Mouse (Mus musculus): ENCODE measurements around the gene Pi4k2b. TPM values are rescaled to one million over a fixed set of nuclear protein-coding genes. Genes with fewer than 3 reads are reported as not detected.

Gene Pi4k2b
- polyA plus RNA-seq, 1 experiment = 8.8 TPM

DNA sequence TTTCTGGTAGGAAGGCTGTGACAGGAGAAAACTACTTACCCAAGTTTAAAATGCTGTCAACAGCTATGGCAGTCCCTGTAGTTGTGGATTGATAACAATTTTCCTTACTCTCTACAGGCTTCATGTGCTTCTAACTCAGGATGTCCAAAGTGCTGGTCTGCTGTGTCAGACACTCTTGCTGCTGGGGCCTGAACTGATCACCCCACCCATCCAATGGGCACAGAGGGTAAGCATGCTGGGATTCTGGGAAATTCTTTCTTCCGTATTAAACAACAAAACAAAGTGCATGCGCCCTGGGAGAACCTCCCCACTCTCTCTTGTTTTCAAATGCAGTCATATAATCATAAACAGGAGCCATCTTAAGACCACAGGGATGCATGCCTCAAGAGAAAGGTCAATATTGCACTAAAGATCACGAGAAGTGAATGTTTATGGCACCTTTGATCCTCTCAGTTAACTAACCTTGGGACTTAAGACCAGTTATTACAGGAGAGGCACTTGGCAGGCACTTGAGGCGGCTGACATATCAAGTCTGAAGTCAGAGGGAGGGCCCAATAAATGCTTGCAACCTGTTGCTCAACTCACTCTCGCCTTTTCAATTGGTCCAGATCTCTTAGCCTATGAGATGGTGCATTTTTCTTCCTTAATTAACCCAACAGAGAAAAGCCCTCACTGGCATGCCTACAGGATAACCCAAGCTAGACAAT, 24.5 kb upstream of the Pi4k2b start:
- H3K27me3 ChIP-seq (ENCODE audit: control insufficient read depth, insufficient read depth, insufficient read length) = no peaks in the 10 kb centered on the region
- no peaks in the 10 kb centered on the region for H3K79me2 ChIP-seq (ENCODE audit: control insufficient read depth, insufficient read depth)
- H3ac ChIP-seq (ENCODE audit: control insufficient read depth, insufficient read length) = no peak overlapping the region
- H3K4me3 ChIP-seq = no peak overlapping the region
- no peak overlapping the region for H3K4me2 ChIP-seq (ENCODE audit: low read depth)
- H3K36me3 ChIP-seq (ENCODE audit: control insufficient read depth, insufficient read depth) = no peaks in the 10 kb centered on the region
- TF ChIP-seq MAX (IDR thresholded peaks at IDR 0.05; ENCODE audit: low read depth) = no peak
- no peak for TF ChIP-seq POLR2AphosphoS2 (IDR thresholded peaks at IDR 0.05; ENCODE audit: insufficient read length, low read depth)
- TF ChIP-seq SRF (IDR thresholded peaks at IDR 0.05; ENCODE audit: control insufficient read depth, insufficient read length, low read depth) = no peak
- TF ChIP-seq MYOD1 (IDR thresholded peaks at IDR 0.05; ENCODE audit: control insufficient read depth in 1 of 3, insufficient read length in 2 of 3, low read depth in 2 of 3) = no peak
- TF ChIP-seq E2F4 (IDR thresholded peaks at IDR 0.05; ENCODE audit: insufficient read depth) = no peak
- no peak for TF ChIP-seq REST (IDR thresholded peaks at IDR 0.05; ENCODE audit: insufficient read depth, insufficient read length)
- TF ChIP-seq MYOG (IDR thresholded peaks at IDR 0.05; ENCODE audit: control insufficient read depth in 1 of 3, insufficient read depth in 1 of 3, insufficient read length in 2 of 3, low read depth in 2 of 3) = no peak
- TF ChIP-seq TCF12 (IDR thresholded peaks at IDR 0.05; ENCODE audit: insufficient read depth, poor library complexity, severe bottlenecking) = no peak
- no peak for TF ChIP-seq CEBPB (IDR thresholded peaks at IDR 0.05; ENCODE audit: insufficient read depth, poor library complexity, severe bottlenecking)
- TF ChIP-seq TCF3 (IDR thresholded peaks at IDR 0.05; ENCODE audit: insufficient read length, low read depth) = no peak
- no peak for TF ChIP-seq POLR2A (IDR thresholded peaks at IDR 0.05; ENCODE audit: insufficient read length, low read depth)
- no peak for TF ChIP-seq USF1 (IDR thresholded peaks at IDR 0.05; ENCODE audit: low read depth)

DNA sequence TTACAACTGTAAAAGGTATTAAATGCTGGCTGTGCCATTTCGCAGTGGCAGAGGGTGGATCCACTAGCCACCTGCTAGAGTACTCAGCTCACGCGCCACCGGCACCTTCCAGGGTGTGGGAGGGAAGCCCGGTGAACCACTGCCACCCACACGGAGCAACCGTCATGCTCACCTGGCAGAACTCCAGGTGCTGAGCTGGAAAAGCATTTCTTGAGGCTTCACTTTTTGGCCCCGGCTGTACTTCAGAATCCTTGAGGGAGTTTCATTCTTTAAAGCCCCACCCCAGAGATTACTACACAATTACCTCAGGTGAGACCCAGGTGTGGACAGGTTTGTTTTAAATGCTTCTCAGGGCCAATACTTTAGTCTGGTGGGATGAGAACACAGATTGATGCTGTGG, 20.4 kb upstream of the Pi4k2b start:
- no peaks in the 10 kb centered on the region for H3K27me3 ChIP-seq (ENCODE audit: control insufficient read depth, insufficient read depth, insufficient read length)
- no peak overlapping the region for H3K4me3 ChIP-seq
- no peak for TF ChIP-seq SRF (IDR thresholded peaks at IDR 0.05; ENCODE audit: control insufficient read depth, insufficient read length, low read depth)
- TF ChIP-seq POLR2A (IDR thresholded peaks at IDR 0.05; ENCODE audit: insufficient read length, low read depth) = no peak
- no peak for TF ChIP-seq POLR2AphosphoS2 (IDR thresholded peaks at IDR 0.05; ENCODE audit: insufficient read length, low read depth)
- no peak for TF ChIP-seq CEBPB (IDR thresholded peaks at IDR 0.05; ENCODE audit: insufficient read depth, poor library complexity, severe bottlenecking)
- TF ChIP-seq TCF12 (IDR thresholded peaks at IDR 0.05; ENCODE audit: insufficient read depth, poor library complexity, severe bottlenecking) = no peak
- no peak for TF ChIP-seq E2F4 (IDR thresholded peaks at IDR 0.05; ENCODE audit: insufficient read depth)
- no peak for TF ChIP-seq REST (IDR thresholded peaks at IDR 0.05; ENCODE audit: insufficient read depth, insufficient read length)
- no peak for TF ChIP-seq MYOG (IDR thresholded peaks at IDR 0.05; ENCODE audit: control insufficient read depth in 1 of 3, insufficient read depth in 1 of 3, insufficient read length in 2 of 3, low read depth in 2 of 3)
- TF ChIP-seq MYOD1 (IDR thresholded peaks at IDR 0.05; ENCODE audit: control insufficient read depth in 1 of 3, insufficient read length in 2 of 3, low read depth in 2 of 3) = no peak
- TF ChIP-seq TCF3 (IDR thresholded peaks at IDR 0.05; ENCODE audit: insufficient read length, low read depth) = no peak
- TF ChIP-seq USF1 (IDR thresholded peaks at IDR 0.05; ENCODE audit: low read depth) = no peak
- TF ChIP-seq MAX (IDR thresholded peaks at IDR 0.05; ENCODE audit: low read depth) = no peak
- H3K36me3 ChIP-seq (ENCODE audit: control insufficient read depth, insufficient read depth) = no peaks in the 10 kb centered on the region
- H3ac ChIP-seq (ENCODE audit: control insufficient read depth, insufficient read length) = no peak overlapping the region
- no peaks in the 10 kb centered on the region for H3K79me2 ChIP-seq (ENCODE audit: control insufficient read depth, insufficient read depth)
- H3K4me2 ChIP-seq (ENCODE audit: low read depth) = no peak overlapping the region

DNA sequence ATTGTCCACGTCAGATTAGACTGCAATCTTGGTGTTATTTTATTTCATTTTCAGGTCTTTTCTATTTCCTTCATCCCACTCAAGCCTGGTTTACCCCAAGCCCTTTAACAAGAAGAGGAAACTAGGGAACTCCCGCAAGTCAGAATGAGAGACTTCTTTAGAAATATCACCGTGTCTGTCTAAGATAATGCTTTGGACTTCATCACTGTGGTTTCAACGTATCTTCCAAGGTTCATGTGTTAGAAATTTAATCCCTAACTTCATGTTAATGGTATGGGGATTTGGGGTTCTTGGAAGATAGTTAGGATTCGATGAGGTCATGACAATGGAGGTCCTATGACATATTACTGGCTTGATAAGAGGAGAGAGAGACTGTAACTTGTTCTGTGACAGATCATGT, 13.6 kb upstream of the Pi4k2b start:
- TF ChIP-seq TCF3 (IDR thresholded peaks at IDR 0.05; ENCODE audit: insufficient read length, low read depth) (no peak), MYOD1 (IDR thresholded peaks at IDR 0.05; ENCODE audit: control insufficient read depth in 1 of 3, insufficient read length in 2 of 3, low read depth in 2 of 3) (no peak), TCF12 (IDR thresholded peaks at IDR 0.05; ENCODE audit: insufficient read depth, poor library complexity, severe bottlenecking) (no peak), MYOG (IDR thresholded peaks at IDR 0.05; ENCODE audit: control insufficient read depth in 1 of 3, insufficient read depth in 1 of 3, insufficient read length in 2 of 3, low read depth in 2 of 3) (no peak), REST (IDR thresholded peaks at IDR 0.05; ENCODE audit: insufficient read depth, insufficient read length) (no peak), CEBPB (IDR thresholded peaks at IDR 0.05; ENCODE audit: insufficient read depth, poor library complexity, severe bottlenecking) (no peak), POLR2A (IDR thresholded peaks at IDR 0.05; ENCODE audit: insufficient read length, low read depth) (no peak), MAX (IDR thresholded peaks at IDR 0.05; ENCODE audit: low read depth) (no peak), POLR2AphosphoS2 (IDR thresholded peaks at IDR 0.05; ENCODE audit: insufficient read length, low read depth) (no peak), USF1 (IDR thresholded peaks at IDR 0.05; ENCODE audit: low read depth) (no peak), E2F4 (IDR thresholded peaks at IDR 0.05; ENCODE audit: insufficient read depth) (no peak), SRF (IDR thresholded peaks at IDR 0.05; ENCODE audit: control insufficient read depth, insufficient read length, low read depth) (no peak)
- Histone ChIP-seq H3K4me2 (ENCODE audit: low read depth) (no peak overlapping the region), H3K27me3 (ENCODE audit: control insufficient read depth, insufficient read depth, insufficient read length) (no peaks in the 10 kb centered on the region), H3ac (ENCODE audit: control insufficient read depth, insufficient read length) (no peak overlapping the region), H3K36me3 (ENCODE audit: control insufficient read depth, insufficient read depth) (no peaks in the 10 kb centered on the region), H3K4me3 (no peak overlapping the region), H3K79me2 (ENCODE audit: control insufficient read depth, insufficient read depth) (no peaks in the 10 kb centered on the region)

DNA sequence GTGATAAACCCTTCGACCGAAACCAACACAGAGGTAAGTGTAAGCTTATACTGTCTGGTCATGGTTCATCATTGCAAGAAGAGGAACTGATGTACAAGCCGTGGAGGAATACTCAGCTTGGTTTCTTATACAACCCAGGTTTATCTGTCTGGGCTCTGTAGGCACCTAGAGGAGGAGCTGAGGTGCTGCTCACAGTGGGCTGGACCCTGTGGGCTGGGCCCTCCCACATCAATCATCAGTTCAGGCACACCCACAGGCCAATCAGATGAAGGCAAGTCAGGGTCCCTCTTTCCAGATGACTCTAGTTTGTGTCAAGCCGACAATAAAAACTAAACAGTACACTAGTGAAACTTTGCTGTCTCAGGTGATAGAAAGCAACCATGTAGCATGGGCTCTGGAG, 8.6 kb upstream of the Pi4k2b start:
- H3K4me2 ChIP-seq (ENCODE audit: low read depth) = no peak overlapping the region
- no peaks in the 10 kb centered on the region for H3K79me2 ChIP-seq (ENCODE audit: control insufficient read depth, insufficient read depth)
- H3ac ChIP-seq (ENCODE audit: control insufficient read depth, insufficient read length) = no peak overlapping the region
- H3K4me3 ChIP-seq = no peak overlapping the region
- H3K36me3 ChIP-seq (ENCODE audit: control insufficient read depth, insufficient read depth) = no peaks in the 10 kb centered on the region
- H3K27me3 ChIP-seq (ENCODE audit: control insufficient read depth, insufficient read depth, insufficient read length) = no peaks in the 10 kb centered on the region
- no peak for TF ChIP-seq MYOG (IDR thresholded peaks at IDR 0.05; ENCODE audit: control insufficient read depth in 1 of 3, insufficient read depth in 1 of 3, insufficient read length in 2 of 3, low read depth in 2 of 3)
- no peak for TF ChIP-seq POLR2A (IDR thresholded peaks at IDR 0.05; ENCODE audit: insufficient read length, low read depth)
- TF ChIP-seq SRF (IDR thresholded peaks at IDR 0.05; ENCODE audit: control insufficient read depth, insufficient read length, low read depth) = no peak
- no peak for TF ChIP-seq MAX (IDR thresholded peaks at IDR 0.05; ENCODE audit: low read depth)
- no peak for TF ChIP-seq CEBPB (IDR thresholded peaks at IDR 0.05; ENCODE audit: insufficient read depth, poor library complexity, severe bottlenecking)
- TF ChIP-seq USF1 (IDR thresholded peaks at IDR 0.05; ENCODE audit: low read depth) = no peak
- TF ChIP-seq TCF3 (IDR thresholded peaks at IDR 0.05; ENCODE audit: insufficient read length, low read depth) = no peak
- TF ChIP-seq TCF12 (IDR thresholded peaks at IDR 0.05; ENCODE audit: insufficient read depth, poor library complexity, severe bottlenecking) = no peak
- TF ChIP-seq E2F4 (IDR thresholded peaks at IDR 0.05; ENCODE audit: insufficient read depth) = no peak
- no peak for TF ChIP-seq REST (IDR thresholded peaks at IDR 0.05; ENCODE audit: insufficient read depth, insufficient read length)
- TF ChIP-seq MYOD1 (IDR thresholded peaks at IDR 0.05; ENCODE audit: control insufficient read depth in 1 of 3, insufficient read length in 2 of 3, low read depth in 2 of 3) = no peak
- no peak for TF ChIP-seq POLR2AphosphoS2 (IDR thresholded peaks at IDR 0.05; ENCODE audit: insufficient read length, low read depth)
